Mouse (Mus musculus): ENCODE data around the gene Spata1. TPM values are rescaled to one million over a fixed set of nuclear protein-coding genes. Genes with fewer than 3 reads are reported as not detected.

Gene Spata1
- polyA plus RNA-seq, 1 experiment: 7.2 TPM

GRCm38 (mm10) chr3:146413016-146413415, 86.5 kb downstream of the Spata1 start:
- Histone ChIP-seq H3K4me1 (ENCODE audit: control insufficient read depth, insufficient read depth, low read length) (peaks cover 2% of the 10 kb centered on the region; the same call in 1 of the 2 replicates), H3K27ac (ENCODE audit: insufficient read depth, low read depth, low read length) (no peak overlapping the region), H3K4me3 (ENCODE audit: insufficient read depth, low read length) (no peak overlapping the region)
- TF ChIP-seq CTCF (IDR thresholded peaks at IDR 0.05; ENCODE audit: low read depth, low read length) (no peak), POLR2A (IDR thresholded peaks at IDR 0.05; ENCODE audit: borderline replicate concordance, low read depth, low read length) (no peak)

- no peak overlapping the region for H3K4me3 ChIP-seq (ENCODE audit: insufficient read depth, low read length)
- no peaks in the 10 kb centered on the region for H3K4me1 ChIP-seq (ENCODE audit: control insufficient read depth, insufficient read depth, low read length)
- no peak for TF ChIP-seq POLR2A (IDR thresholded peaks at IDR 0.05; ENCODE audit: borderline replicate concordance, low read depth, low read length)
- no peak for TF ChIP-seq CTCF (IDR thresholded peaks at IDR 0.05; ENCODE audit: low read depth, low read length)
- no peak overlapping the region for H3K27ac ChIP-seq (ENCODE audit: insufficient read depth, low read depth, low read length)
Measured at GRCm38 (mm10) chr3:146412480-146412879, 87.1 kb downstream of the Spata1 start.

GRCm38 (mm10) chr3:146412008-146412407, 87.5 kb downstream of the Spata1 start:
- Histone ChIP-seq H3K4me1 (ENCODE audit: control insufficient read depth, insufficient read depth, low read length) (no peaks in the 10 kb centered on the region), H3K4me3 (ENCODE audit: insufficient read depth, low read length) (no peak overlapping the region), H3K27ac (ENCODE audit: insufficient read depth, low read depth, low read length) (no peak overlapping the region)
- no peak for TF ChIP-seq POLR2A (IDR thresholded peaks at IDR 0.05; ENCODE audit: borderline replicate concordance, low read depth, low read length)
- no peak for TF ChIP-seq CTCF (IDR thresholded peaks at IDR 0.05; ENCODE audit: low read depth, low read length)

GRCm38 (mm10) chr3:146410114-146410513, 89.4 kb downstream of the Spata1 start:
- peaks cover 4% of the 10 kb centered on the region; the same call in 1 of the 2 replicates for H3K4me1 ChIP-seq (ENCODE audit: control insufficient read depth, insufficient read depth, low read length)
- H3K4me3 ChIP-seq (ENCODE audit: insufficient read depth, low read length): no peak overlapping the region
- H3K27ac ChIP-seq (ENCODE audit: insufficient read depth, low read depth, low read length): no peak overlapping the region
- no peak for TF ChIP-seq CTCF (IDR thresholded peaks at IDR 0.05; ENCODE audit: low read depth, low read length)

Other genes starting within 250 kb of the Spata1 start
- 6.1 and 6.9 TPM in 2 replicates for gene Ssx2ip, start 95.1 kb downstream of the Spata1 start, polyA plus RNA-seq (2012; ENCODE audit: insufficient read depth, insufficient read length, missing spikeins)
- gene Ctbs, start 50.0 kb downstream of the Spata1 start, polyA plus RNA-seq (2012; ENCODE audit: insufficient read depth, insufficient read length, missing spikeins): 27.2 and 31.6 TPM in 2 replicates
- 450 and 503 TPM in 2 replicates for gene Gng5, start 54 bp upstream of the Spata1 start, polyA plus RNA-seq (2012; ENCODE audit: insufficient read depth, insufficient read length, missing spikeins)
- 39.9 and 47.4 TPM in 2 replicates for gene Rpf1, start 21.7 kb upstream of the Spata1 start, polyA plus RNA-seq (2012; ENCODE audit: insufficient read depth, insufficient read length, missing spikeins)
- gene Uox, start 70.7 kb upstream of the Spata1 start, polyA plus RNA-seq (2012; ENCODE audit: insufficient read depth, insufficient read length, missing spikeins): not detected in 2 replicates
- not detected in 2 replicates for gene Dnase2b, start 115.8 kb upstream of the Spata1 start, polyA plus RNA-seq (2012; ENCODE audit: insufficient read depth, insufficient read length, missing spikeins)
- gene 4930503B20Rik, start 151.6 kb upstream of the Spata1 start, polyA plus RNA-seq (2012; ENCODE audit: insufficient read depth, insufficient read length, missing spikeins): not detected in 2 replicates
- gene Samd13, start 185.8 kb upstream of the Spata1 start, polyA plus RNA-seq (2012; ENCODE audit: insufficient read depth, insufficient read length, missing spikeins): not detected in 2 replicates

Measured in bone marrow macrophage, adult 2 months (primary cell).